Mouse (Mus musculus) liver, embryonic 12.5 days (tissue): ENCODE data around the gene Irf4. TPM values are rescaled to one million over a fixed set of nuclear protein-coding genes. Genes with fewer than 3 reads are reported as not detected.

Experiments used
- ATAC-seq: fragments of 200-750 bp; cut with Nextera tagmentation; 2 replicates; pipeline ENCODE4 v1.8.0; 2017; ENCODE audit warnings: moderate number of reproducible peaks, mild to moderate bottlenecking, moderate library complexity
- H3K27ac ChIP-seq: fragments of 300-500 bp; sonication (generic); 2 replicates; pipeline ENCODE4 v1.5.1; 2016; ENCODE audit warnings: mild to moderate bottlenecking
- H3K27me3 ChIP-seq: fragments of 300-500 bp; sonication (generic); replicated peaks from 2 replicates; pipeline ENCODE4 v1.6.1; 2016; ENCODE audit warnings: mild to moderate bottlenecking, moderate library complexity
- H3K36me3 ChIP-seq: fragments of 300-500 bp; sonication (generic); 2 replicates; pipeline ENCODE4 v1.6.1; 2016; ENCODE audit warnings: mild to moderate bottlenecking, moderate library complexity
- H3K4me1 ChIP-seq: fragments of 300-500 bp; sonication (generic); 2 replicates; pipeline ENCODE4 v1.6.1; 2016
- H3K4me2 ChIP-seq: fragments of 300-500 bp; sonication (generic); 2 replicates; pipeline ENCODE4 v1.6.1; 2016; ENCODE audit warnings: mild to moderate bottlenecking, moderate library complexity
- H3K4me3 ChIP-seq: fragments of 300-500 bp; sonication (generic); 2 replicates; pipeline ENCODE4 v1.5.1; 2016; ENCODE audit warnings: mild to moderate bottlenecking, moderate library complexity
- H3K9ac ChIP-seq: fragments of 300-500 bp; sonication (generic); 2 replicates; pipeline ENCODE4 v1.6.1; 2016; ENCODE audit warnings: mild to moderate bottlenecking, moderate library complexity
- H3K9me3 ChIP-seq: fragments of 300-500 bp; sonication (generic); replicated peaks from 2 replicates; pipeline ENCODE4 v1.6.1; 2016; ENCODE audit warnings: mild to moderate bottlenecking, moderate library complexity
- WGBS: fragments of 180-500 bp; shearing (Covaris S2); methylation state at CpG from one replicate; pipeline ENCODE4 v1.1.7; 2016; ENCODE audit not compliant: insufficient replicate concordance; 5-methylcytosine and 5-hydroxymethylcytosine counted together
- polyA plus RNA-seq: library from polyadenylated mRNA; unstranded; fragments of >200 nt; fragmentation: Nextera tagmentation; extraction: Ambion mirVana; gene quantifications from 2 replicates; pipeline ENCODE4 v1.2.1, GENCODE M21; 2016

Gene Irf4
- polyA plus RNA-seq, 1 experiment from 2014 or later: not detected

DNA sequence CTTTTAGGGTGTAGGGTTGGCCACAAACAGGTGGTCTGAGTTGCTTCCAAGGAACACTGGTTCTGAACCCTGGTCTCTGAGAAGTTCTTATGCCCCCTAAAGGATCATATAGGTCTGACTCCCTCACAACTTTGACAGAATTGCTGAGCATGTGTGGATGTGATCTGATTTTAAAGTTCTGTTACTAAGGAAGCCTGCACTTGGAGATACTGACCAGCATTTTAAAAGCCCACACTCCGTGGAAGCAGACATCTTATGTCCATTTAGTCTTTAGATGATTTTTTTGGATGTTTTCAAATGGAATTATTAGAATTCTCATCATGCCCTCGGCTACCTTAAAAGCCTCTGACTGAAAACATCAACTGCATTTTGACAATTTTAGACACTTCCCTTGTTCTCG is 6.6 kb downstream of the Irf4 start:
- Histone ChIP-seq H3K27ac (no peak overlapping the region), H3K9ac (no peak overlapping the region), H3K36me3 (no peaks in the 10 kb centered on the region), H3K27me3 (peaks cover 32% of the 10 kb centered on the region), H3K9me3 (no peaks in the 10 kb centered on the region), H3K4me2 (no peak overlapping the region), H3K4me3 (no peak overlapping the region), H3K4me1 (no peaks in the 10 kb centered on the region)
- WGBS: 40% methylated on average over 3 of the region's 3 CpGs
- ATAC-seq: no peak

DNA sequence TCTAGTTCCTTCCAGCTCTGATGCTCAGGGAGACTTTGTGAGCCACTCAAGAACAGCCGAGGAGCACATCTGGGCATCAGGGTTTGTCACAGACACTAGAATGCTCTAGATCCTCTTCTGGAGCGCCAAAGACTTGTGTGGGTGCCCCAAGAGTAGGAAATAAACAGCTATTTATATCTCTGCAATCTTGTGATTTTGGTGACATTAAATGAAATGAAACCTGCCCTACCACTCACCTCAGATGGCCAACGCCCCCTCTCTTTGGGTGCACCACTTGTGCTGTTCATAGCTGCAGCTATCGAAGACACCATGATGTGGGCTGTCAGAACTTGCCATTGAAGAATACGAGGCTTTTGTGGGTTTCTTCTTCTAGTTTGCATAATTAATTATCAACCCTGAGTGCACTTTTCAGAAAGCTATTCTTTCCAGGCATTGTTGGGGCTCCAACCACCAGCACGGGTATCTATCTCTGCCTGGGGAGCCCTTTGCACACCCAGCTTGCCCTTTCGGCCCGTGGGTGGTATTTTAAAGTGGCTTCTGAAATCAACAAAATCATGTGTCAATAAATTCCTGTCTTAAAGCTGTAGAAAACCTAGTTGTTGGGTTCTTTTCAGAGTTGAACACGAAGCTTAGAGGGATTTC is 7.1 kb downstream of the Irf4 start:
- Histone ChIP-seq H3K9me3 (no peaks in the 10 kb centered on the region), H3K36me3 (no peaks in the 10 kb centered on the region), H3K9ac (no peak overlapping the region), H3K27ac (no peak overlapping the region), H3K4me3 (no peak overlapping the region), H3K27me3 (peaks cover 27% of the 10 kb centered on the region), H3K4me1 (no peaks in the 10 kb centered on the region), H3K4me2 (no peak overlapping the region)
- no peak for ATAC-seq
- 59% methylated on average over 9 of the region's 9 CpGs for WGBS

DNA sequence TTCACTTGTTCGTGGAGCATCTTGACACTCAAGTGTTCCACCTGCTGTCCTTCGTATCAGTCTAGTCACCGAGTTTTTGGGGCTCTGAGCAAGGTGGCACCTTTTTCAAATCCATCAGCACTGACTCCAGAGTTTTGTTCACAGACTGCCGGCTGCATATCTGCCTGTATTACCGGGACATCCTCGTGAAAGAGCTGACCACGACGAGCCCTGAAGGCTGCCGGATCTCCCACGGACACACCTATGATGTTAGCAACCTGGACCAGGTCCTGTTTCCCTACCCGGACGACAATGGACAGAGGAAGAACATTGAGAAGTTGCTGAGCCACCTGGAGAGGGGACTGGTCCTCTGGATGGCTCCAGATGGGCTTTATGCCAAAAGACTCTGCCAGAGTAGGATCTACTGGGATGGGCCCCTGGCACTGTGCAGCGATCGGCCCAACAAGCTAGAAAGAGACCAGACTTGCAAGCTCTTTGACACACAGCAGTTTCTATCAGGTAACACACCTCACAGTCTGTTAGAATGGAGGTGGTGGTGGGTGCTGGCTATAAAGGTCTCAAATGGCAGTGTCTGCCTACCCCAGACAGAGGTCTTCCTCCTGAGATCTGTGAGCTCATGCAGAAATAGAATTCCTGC is 8.4 kb downstream of the Irf4 start:
- Histone ChIP-seq H3K4me3 (no peak overlapping the region), H3K9me3 (no peaks in the 10 kb centered on the region), H3K36me3 (no peaks in the 10 kb centered on the region), H3K27me3 (peaks cover 14% of the 10 kb centered on the region; the same call in 1 of the 2 replicates), H3K27ac (no peak overlapping the region), H3K4me1 (no peaks in the 10 kb centered on the region), H3K4me2 (no peak overlapping the region), H3K9ac (no peak overlapping the region)
- ATAC-seq: no peak
- WGBS: 66% methylated on average over 14 of the region's 14 CpGs

DNA sequence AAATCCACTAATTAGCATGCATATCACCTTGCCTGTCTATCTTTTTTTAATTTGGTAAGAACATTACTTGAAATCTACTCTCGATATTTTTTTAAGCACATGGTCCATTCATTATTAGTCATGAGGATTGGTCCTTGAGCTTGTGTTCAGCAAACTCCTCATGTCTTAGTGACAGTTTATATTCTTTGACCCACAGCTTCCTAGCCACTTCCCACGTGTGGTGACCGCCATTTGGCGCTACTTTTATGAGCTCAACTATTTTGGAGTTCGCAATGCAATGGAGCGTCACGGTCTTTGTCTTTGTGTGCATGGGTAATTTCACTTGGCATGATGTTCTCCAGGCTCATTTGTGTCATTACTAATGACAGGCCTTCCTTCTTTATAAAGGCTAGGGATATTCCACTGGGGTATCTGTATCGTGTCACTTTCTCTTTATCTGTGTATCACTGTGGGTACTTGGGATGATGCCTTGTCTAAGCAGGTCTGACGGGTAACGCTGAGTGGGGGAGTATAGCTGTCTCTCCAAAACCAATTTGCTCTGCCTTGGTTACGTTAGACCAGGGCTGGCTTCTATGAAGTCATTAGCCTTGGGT is 9.9 kb downstream of the Irf4 start:
- Histone ChIP-seq H3K9me3 (no peaks in the 10 kb centered on the region), H3K4me1 (no peaks in the 10 kb centered on the region), H3K36me3 (no peaks in the 10 kb centered on the region), H3K4me3 (no peak overlapping the region), H3K4me2 (no peak overlapping the region), H3K27me3 (peaks cover 4% of the 10 kb centered on the region; the same call in 1 of the 2 replicates), H3K9ac (no peak overlapping the region), H3K27ac (no peak overlapping the region)
- ATAC-seq: no peak
- 75% methylated on average over 11 of the region's 11 CpGs for WGBS

DNA sequence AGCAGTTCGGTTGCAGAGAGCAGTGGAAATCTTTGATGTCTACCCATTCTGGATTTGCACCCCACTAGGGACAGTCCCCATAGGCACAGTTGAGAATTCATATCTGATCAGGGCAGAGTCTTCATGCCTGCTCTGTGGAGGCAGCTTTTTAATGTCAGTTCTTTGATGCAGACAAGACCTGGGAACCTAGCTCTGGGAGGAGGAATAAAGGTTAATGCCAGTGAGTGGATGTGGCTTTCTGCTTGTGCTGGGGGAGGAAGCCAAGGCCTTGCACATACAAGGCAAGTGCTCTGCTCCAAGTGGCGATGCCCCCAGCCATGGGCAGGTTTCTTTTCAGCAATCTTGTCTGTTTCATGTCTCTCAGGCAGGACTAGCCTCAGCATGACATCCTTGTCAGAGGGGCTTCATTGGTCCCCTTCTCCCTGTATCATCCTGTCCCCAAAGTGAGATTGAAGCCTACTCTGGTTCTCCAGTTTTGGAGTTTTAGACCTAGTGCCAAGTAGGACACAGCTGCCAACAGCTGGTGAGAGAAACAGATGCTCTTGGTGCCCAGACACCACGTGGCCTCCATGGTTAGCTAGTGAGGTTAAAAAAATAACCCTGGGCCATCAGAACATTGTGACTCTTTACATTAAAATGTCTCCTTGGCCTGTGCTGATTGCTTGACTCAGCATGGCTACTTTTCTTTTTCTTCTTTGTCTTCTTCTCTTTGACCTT is 11.5 kb downstream of the Irf4 start:
- Histone ChIP-seq H3K4me3 (no peak overlapping the region), H3K9ac (no peak overlapping the region), H3K27ac (no peak overlapping the region), H3K4me2 (no peak overlapping the region), H3K9me3 (no peaks in the 10 kb centered on the region), H3K27me3 (no peaks in the 10 kb centered on the region; the same call in 1 of the 2 replicates), H3K4me1 (no peaks in the 10 kb centered on the region), H3K36me3 (no peaks in the 10 kb centered on the region)
- 44% methylated on average over 3 of the region's 3 CpGs for WGBS
- ATAC-seq: no peak

DNA sequence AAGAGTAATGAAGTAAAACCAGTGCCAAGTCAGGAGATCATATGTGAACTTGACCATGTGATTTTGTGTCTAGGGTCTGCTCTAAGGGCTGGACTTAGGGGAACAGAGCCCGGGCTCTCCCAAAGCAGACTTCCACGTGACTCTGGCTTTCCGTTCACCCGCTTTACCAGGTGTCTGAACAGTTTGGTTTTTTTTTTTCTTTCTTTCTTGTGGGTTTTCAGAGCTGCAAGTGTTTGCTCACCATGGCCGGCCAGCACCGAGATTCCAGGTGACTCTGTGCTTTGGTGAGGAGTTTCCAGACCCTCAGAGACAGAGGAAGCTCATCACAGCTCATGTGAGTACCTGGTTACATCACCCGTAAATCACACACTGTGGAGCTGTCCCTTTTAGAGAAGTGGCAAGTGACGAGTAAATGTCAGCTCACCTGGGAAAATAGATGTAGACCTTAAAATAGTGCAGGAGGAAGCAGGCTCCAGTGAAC is 12.2 kb downstream of the Irf4 start:
- Histone ChIP-seq H3K4me3 (no peak overlapping the region), H3K4me2 (no peak overlapping the region), H3K36me3 (no peaks in the 10 kb centered on the region), H3K9ac (no peak overlapping the region), H3K27ac (no peak overlapping the region), H3K27me3 (no peaks in the 10 kb centered on the region; the same call in 1 of the 2 replicates), H3K9me3 (no peaks in the 10 kb centered on the region), H3K4me1 (no peaks in the 10 kb centered on the region)
- no peak for ATAC-seq
- 65% methylated on average over 8 of the region's 8 CpGs for WGBS

DNA sequence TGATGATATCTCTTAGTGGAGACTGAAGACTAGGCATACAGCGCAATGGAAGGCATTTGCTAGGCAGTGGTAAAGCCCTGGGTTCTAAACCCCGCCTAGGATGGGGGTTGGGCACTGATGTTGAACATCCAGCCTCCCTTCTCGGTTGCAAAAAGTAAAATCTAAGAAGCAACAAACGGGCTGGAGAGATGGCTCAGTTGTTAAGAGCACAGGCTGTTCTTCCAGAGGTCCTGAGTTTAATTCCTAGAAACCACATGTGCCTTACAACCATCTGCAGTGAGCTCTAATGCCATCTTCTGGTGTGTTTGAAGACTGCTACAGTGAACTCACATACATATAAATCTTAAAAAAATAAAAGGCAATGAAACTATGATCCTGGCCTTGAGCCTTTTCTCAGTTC is 13.2 kb downstream of the Irf4 start:
- Histone ChIP-seq H3K4me3 (no peak overlapping the region), H3K4me2 (no peak overlapping the region)

DNA sequence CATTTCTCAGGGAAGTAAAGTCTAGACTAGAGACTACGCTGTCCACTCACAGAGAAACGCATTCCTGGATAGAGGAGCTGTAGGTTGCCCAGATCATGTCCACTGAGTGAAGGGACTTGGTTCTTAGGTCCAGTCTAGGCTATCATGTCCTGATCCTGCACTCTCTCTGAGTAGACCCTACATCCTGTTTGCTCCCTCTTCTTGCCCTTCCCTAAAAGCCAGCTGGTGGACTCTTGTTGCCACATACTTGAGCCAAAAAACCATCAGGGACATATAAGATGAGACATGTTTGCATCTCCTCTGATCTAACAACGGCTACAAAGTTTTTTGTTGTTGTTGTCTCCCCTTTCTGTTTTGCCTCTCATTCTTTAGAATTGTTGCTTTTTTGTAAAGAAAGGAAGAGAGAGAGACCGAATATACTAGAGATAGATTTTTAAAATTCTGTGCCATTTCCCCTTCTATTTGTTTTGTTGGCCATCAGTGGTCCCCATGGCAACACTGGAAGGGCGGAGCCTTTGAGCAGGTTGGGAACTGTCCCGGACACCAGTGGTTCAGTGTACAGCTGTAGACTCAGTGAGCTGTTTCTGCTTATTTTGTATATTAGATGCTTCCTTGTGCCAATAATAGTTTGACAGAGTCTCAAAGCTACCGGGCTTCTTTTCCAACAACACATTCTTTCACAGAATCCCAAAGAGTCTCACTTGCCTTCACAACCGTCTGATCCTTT is 15.2 kb downstream of the Irf4 start:
- ATAC-seq: no peak

More for the DNA sequence above, 13.2 kb downstream of the Irf4 start:
- WGBS: 59% methylated on average over 4 of the region's 4 CpGs
- Histone ChIP-seq H3K9ac (no peak overlapping the region), H3K4me1 (no peaks in the 10 kb centered on the region), H3K27me3 (no peaks in the 10 kb centered on the region), H3K27ac (no peak overlapping the region), H3K9me3 (no peaks in the 10 kb centered on the region), H3K36me3 (no peaks in the 10 kb centered on the region)
- ATAC-seq: no peak

DNA sequence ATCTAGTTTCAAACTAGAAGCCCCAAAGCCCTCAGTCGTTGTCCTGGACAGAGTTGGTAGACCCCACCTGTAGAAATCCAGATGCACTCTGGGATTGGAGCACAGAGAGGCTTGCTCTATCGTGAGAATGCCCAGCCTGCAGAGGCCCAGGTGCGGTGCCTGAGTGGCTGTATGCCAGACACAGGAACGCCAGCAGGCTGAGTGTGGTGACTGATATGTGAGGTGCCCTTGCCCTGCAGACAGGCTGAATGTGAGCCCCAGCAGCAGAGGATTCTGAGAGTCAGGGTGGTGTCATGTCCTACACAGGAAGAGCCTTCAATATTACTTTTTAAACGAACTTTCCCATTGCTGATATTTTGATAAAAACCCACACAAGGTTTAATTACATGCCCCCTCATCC is 16.9 kb downstream of the Irf4 start:
- no peak overlapping the region for H3K4me3 ChIP-seq
- no peaks in the 10 kb centered on the region for H3K27me3 ChIP-seq
- H3K36me3 ChIP-seq: no peaks in the 10 kb centered on the region
- no peak overlapping the region for H3K9ac ChIP-seq
- no peak overlapping the region for H3K4me2 ChIP-seq
- H3K4me1 ChIP-seq: no peaks in the 10 kb centered on the region
- no peak for ATAC-seq
- H3K27ac ChIP-seq: no peak overlapping the region
- 60% methylated on average over 5 of the region's 5 CpGs for WGBS
- H3K9me3 ChIP-seq: no peaks in the 10 kb centered on the region

More for the DNA sequence above, 15.2 kb downstream of the Irf4 start:
- H3K27ac ChIP-seq: no peak overlapping the region
- no peaks in the 10 kb centered on the region for H3K36me3 ChIP-seq
- no peak overlapping the region for H3K4me3 ChIP-seq
- H3K27me3 ChIP-seq: no peaks in the 10 kb centered on the region
- H3K4me2 ChIP-seq: no peak overlapping the region
- no peaks in the 10 kb centered on the region for H3K4me1 ChIP-seq
- WGBS: 63% methylated on average over 8 of the region's 8 CpGs
- H3K9ac ChIP-seq: no peak overlapping the region
- H3K9me3 ChIP-seq: no peaks in the 10 kb centered on the region

DNA sequence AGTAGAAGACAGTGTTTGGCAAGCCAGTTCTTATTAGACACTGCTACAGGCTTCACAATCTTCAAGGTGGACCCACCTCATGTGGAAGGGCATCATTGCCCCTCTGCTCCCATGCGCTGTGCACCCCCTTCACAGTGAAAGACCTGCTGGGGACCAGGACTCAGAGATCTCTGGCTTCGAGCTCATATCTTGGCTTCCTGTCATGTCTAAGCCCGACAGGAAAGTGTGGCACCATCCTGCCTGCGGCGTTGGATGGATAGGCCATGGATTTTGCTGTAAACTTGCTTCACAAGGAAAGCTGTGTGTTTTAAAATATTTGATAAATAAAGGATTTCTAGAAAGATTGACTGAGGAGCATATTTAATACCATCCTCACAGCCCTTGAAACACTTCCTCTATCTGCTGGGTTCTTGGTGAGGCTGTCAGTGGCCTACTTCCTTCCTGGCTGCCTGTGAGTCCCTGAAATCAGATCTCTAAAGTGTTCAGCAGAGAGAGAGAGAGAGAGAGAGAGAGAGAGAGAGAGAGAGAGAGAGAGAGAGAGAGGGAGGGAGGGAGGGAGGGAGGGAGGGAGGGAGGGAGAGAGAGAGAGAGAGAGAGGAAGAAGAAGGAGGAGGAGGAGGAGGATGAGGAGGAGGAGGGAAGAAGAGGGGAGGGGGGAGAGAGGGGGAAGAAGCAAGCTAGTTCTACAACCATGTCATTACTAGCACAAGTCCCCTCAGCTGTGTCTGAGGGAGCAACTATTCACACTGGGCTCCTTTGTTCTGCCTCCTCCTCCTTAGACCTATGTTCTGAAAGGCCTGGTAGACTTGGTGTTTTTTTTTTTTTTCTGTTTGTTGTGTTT is 17.8 kb downstream of the Irf4 start:
- WGBS: 53% methylated on average over 5 of the region's 5 CpGs

More for the DNA sequence above, 17.8 kb downstream of the Irf4 start:
- Histone ChIP-seq H3K4me3 (no peak overlapping the region), H3K9me3 (no peaks in the 10 kb centered on the region), H3K27me3 (no peaks in the 10 kb centered on the region), H3K27ac (no peak overlapping the region), H3K4me2 (no peak overlapping the region), H3K9ac (no peak overlapping the region), H3K36me3 (no peaks in the 10 kb centered on the region), H3K4me1 (no peaks in the 10 kb centered on the region)
- no peak for ATAC-seq
